Mouse (Mus musculus): ENCODE measurements at regions not wholly inside any gene's neighbourhood (a gene's known extent, or its start where the extent isn't known, plus 50 kb on each side); places are given as distances from the start of the nearest gene placed in this dataset.

DNA sequence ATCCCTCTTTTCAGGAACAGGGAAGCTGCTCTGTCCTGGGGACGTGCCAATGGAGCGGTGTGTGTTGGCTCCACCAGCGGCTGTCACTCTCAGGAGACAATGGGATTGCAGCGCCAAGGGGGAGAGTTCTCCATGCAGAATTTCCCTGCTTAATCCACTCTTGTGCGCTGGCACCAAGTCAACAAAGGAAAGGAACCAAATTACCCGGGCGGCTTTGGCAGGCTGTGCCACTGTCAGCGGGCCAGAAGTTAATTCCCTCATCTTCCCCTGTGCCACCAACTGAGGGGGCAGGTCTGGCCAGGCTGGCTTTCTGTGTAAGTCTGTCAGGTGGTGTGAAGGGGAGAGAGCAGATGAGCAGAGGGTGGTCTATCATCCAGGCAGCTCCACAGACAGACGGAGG lies 265.0 kb downstream of the Mycn start:
- 80% methylated on average over 9 of the region's 9 CpGs for WGBS
- no peaks in the 10 kb centered on the region for H3K4me1 ChIP-seq (ENCODE audit: control insufficient read depth, insufficient read depth, low read length)
- no peak overlapping the region for H3K4me3 ChIP-seq (replicated peaks; ENCODE audit: control insufficient read depth, low read depth, low read length)
- no peak overlapping the region for H3K27ac ChIP-seq (ENCODE audit: control insufficient read depth, insufficient read depth, low read depth, low read length, poor library complexity)
- TF ChIP-seq POLR2A (IDR thresholded peaks at IDR 0.05; ENCODE audit: borderline replicate concordance, control insufficient read depth, low read depth, low read length): no peak
- no peak for TF ChIP-seq CTCF (IDR thresholded peaks at IDR 0.05; ENCODE audit: control insufficient read depth, insufficient read depth, low read length)

GRCm38 (mm10) chr12:12669931-12670330 lies 271.8 kb downstream of the Mycn start:
- Histone ChIP-seq H3K4me1 (ENCODE audit: control insufficient read depth, insufficient read depth, low read length) (no peaks in the 10 kb centered on the region), H3K27ac (ENCODE audit: control insufficient read depth, insufficient read depth, low read depth, low read length, poor library complexity) (no peak overlapping the region), H3K4me3 (replicated peaks; ENCODE audit: control insufficient read depth, low read depth, low read length) (no peak overlapping the region)
- 77% methylated on average over 5 of the region's 5 CpGs for WGBS
- TF ChIP-seq POLR2A (IDR thresholded peaks at IDR 0.05; ENCODE audit: borderline replicate concordance, control insufficient read depth, low read depth, low read length): no peak
- TF ChIP-seq CTCF (IDR thresholded peaks at IDR 0.05; ENCODE audit: control insufficient read depth, insufficient read depth, low read length): no peak

DNA sequence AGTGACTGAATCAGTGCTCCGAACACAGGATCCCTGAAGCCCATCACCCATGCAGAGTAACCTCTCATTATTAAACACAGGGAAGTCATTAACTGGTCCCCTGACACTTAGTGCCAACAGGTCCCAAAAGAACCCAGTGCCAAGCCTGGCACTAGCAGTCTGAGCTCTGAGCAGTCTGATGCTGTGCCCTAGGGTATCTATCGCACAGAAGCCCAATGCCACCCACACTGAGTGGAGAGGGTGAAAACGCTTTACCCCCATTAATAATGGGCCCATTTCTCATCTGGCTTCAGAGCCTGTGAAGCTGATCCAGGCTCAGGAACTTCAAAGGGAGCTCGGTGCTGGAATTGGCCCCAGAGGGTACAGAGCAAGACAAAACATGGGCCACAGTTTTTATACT lies 272.8 kb downstream of the Mycn start:
- Histone ChIP-seq H3K27ac (ENCODE audit: control insufficient read depth, insufficient read depth, low read depth, low read length, poor library complexity) (no peak overlapping the region), H3K4me3 (replicated peaks; ENCODE audit: control insufficient read depth, low read depth, low read length) (no peak overlapping the region), H3K4me1 (ENCODE audit: control insufficient read depth, insufficient read depth, low read length) (no peaks in the 10 kb centered on the region)
- 81% methylated on average over 4 of the region's 4 CpGs for WGBS
- TF ChIP-seq POLR2A (IDR thresholded peaks at IDR 0.05; ENCODE audit: borderline replicate concordance, control insufficient read depth, low read depth, low read length): no peak
- TF ChIP-seq CTCF (IDR thresholded peaks at IDR 0.05; ENCODE audit: control insufficient read depth, insufficient read depth, low read length): no peak

DNA sequence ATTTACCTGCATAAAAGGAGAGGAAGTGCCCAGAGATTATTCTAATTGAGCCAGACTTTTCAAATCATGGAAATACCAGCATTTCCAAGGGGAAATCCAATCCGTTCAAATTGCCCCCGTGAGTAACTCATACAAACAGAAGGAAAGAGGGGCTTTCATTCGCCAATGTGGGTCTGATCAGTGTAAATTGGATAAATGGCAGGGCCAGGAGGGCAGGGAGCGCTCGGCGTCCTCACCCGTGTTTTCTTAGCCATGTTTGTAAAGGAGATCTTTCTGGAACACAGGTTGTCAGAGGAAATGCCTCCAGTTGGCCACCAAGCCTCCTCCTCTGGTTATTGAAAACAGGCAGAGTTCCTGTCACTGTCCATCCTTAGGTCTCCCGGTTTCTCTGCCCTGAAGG lies 286.1 kb downstream of the Mycn start:
- no peak for TF ChIP-seq POLR2A (IDR thresholded peaks at IDR 0.05; ENCODE audit: borderline replicate concordance, control insufficient read depth, low read depth, low read length)
- TF ChIP-seq CTCF (IDR thresholded peaks at IDR 0.05; ENCODE audit: control insufficient read depth, insufficient read depth, low read length): no peak
- 81% methylated on average over 8 of the region's 8 CpGs for WGBS
- Histone ChIP-seq H3K27ac (ENCODE audit: control insufficient read depth, insufficient read depth, low read depth, low read length, poor library complexity) (no peak overlapping the region), H3K4me3 (replicated peaks; ENCODE audit: control insufficient read depth, low read depth, low read length) (no peak overlapping the region), H3K4me1 (ENCODE audit: control insufficient read depth, insufficient read depth, low read length) (no peaks in the 10 kb centered on the region)

DNA sequence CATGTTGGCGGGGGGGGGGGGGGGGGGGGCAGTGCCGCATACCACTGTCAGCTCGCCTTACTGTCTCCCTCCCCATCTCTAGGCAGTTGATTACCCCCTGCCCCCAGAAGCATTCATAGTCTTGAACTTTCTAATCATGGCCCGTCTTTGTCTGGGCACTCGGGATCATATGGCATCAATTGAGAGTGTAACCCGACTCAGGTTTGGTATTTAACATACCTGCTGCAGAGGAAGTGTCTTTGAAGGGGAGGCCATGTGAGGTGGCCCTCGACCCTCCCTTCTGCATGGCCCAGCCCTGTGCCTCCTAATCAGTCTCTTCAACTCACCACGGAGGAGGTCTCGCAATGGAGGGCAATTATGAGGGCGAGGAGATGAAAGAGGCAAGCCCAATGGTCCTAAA lies 286.5 kb downstream of the Mycn start:
- no peak for TF ChIP-seq CTCF (IDR thresholded peaks at IDR 0.05; ENCODE audit: control insufficient read depth, insufficient read depth, low read length)
- no peak for TF ChIP-seq POLR2A (IDR thresholded peaks at IDR 0.05; ENCODE audit: borderline replicate concordance, control insufficient read depth, low read depth, low read length)
- 79% methylated on average over 10 of the region's 10 CpGs for WGBS

GRCm38 (mm10) chr12:12652361-12652760 lies 289.4 kb downstream of the Mycn start:
- Histone ChIP-seq H3K4me1 (ENCODE audit: control insufficient read depth, insufficient read depth, low read length) (no peaks in the 10 kb centered on the region), H3K4me3 (replicated peaks; ENCODE audit: control insufficient read depth, low read depth, low read length) (no peak overlapping the region)
- no peak for TF ChIP-seq POLR2A (IDR thresholded peaks at IDR 0.05; ENCODE audit: borderline replicate concordance, control insufficient read depth, low read depth, low read length)
- no peak for TF ChIP-seq CTCF (IDR thresholded peaks at IDR 0.05; ENCODE audit: control insufficient read depth, insufficient read depth, low read length)

More for the DNA sequence above, 286.5 kb downstream of the Mycn start:
- H3K4me1 ChIP-seq (ENCODE audit: control insufficient read depth, insufficient read depth, low read length): no peaks in the 10 kb centered on the region
- H3K4me3 ChIP-seq (replicated peaks; ENCODE audit: control insufficient read depth, low read depth, low read length): no peak overlapping the region
- H3K27ac ChIP-seq (ENCODE audit: control insufficient read depth, insufficient read depth, low read depth, low read length, poor library complexity): no peak overlapping the region; the same call in 1 of the 2 replicates

DNA sequence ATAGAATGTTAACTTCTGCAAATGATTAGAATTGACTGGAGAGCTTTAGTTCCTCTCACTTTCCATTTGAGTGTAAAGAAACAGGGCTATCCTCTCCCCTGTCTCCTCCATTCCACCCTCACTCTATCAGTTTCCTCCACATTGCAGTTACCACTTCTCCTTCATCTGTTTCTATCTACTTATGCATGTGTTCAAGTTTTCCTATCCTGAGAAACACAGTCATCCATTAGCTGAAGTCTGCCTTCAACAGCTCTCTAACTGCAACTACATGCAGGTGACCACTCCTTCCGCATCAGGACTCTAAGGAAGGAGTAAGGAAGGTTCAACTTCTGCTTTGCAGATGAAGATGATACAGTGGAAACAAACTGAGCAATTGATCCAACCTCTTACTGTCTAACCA lies 291.4 kb downstream of the Mycn start:
- no peaks in the 10 kb centered on the region for H3K4me1 ChIP-seq (ENCODE audit: control insufficient read depth, insufficient read depth, low read length)
- TF ChIP-seq POLR2A (IDR thresholded peaks at IDR 0.05; ENCODE audit: borderline replicate concordance, control insufficient read depth, low read depth, low read length) (no peak), CTCF (IDR thresholded peaks at IDR 0.05; ENCODE audit: control insufficient read depth, insufficient read depth, low read length) (no peak)
- no peak overlapping the region for H3K4me3 ChIP-seq (replicated peaks; ENCODE audit: control insufficient read depth, low read depth, low read length)
- 29% methylated on average over 1 of the region's 1 CpGs for WGBS
- H3K27ac ChIP-seq (ENCODE audit: control insufficient read depth, insufficient read depth, low read depth, low read length, poor library complexity): no peak overlapping the region

More at GRCm38 (mm10) chr12:12652361-12652760, 289.4 kb downstream of the Mycn start:
- H3K27ac ChIP-seq (ENCODE audit: control insufficient read depth, insufficient read depth, low read depth, low read length, poor library complexity): no peak overlapping the region
- WGBS: 85% methylated on average over 7 of the region's 7 CpGs

GRCm38 (mm10) chr12:12647467-12647866 lies 294.2 kb downstream of the Mycn start:
- Histone ChIP-seq H3K27ac (ENCODE audit: control insufficient read depth, insufficient read depth, low read depth, low read length, poor library complexity) (no peak overlapping the region), H3K4me1 (ENCODE audit: control insufficient read depth, insufficient read depth, low read length) (no peaks in the 10 kb centered on the region), H3K4me3 (replicated peaks; ENCODE audit: control insufficient read depth, low read depth, low read length) (no peak overlapping the region)
- 81% methylated on average over 6 of the region's 6 CpGs for WGBS
- TF ChIP-seq POLR2A (IDR thresholded peaks at IDR 0.05; ENCODE audit: borderline replicate concordance, control insufficient read depth, low read depth, low read length): no peak
- TF ChIP-seq CTCF (IDR thresholded peaks at IDR 0.05; ENCODE audit: control insufficient read depth, insufficient read depth, low read length): no peak

DNA sequence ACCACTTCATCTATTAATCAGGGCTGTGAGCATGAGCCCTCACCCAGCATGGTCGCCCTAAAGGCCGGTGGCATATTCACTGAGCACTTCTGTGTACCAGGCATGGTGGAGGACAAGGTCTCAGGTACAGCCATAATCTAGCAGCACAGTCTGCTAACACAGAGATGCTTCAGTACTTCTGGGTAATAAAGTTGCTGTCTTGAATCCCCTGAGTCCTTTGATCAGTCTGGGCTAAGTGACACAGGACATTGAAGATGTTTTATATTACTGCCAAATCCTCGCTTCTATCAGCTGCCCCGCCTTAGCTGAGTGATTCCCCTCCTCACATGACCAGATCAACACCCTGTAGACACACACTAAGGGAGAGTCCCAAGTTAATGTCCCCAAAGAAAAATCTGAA lies 296.5 kb downstream of the Mycn start:
- H3K27ac ChIP-seq (ENCODE audit: control insufficient read depth, insufficient read depth, low read depth, low read length, poor library complexity): no peak overlapping the region
- H3K4me1 ChIP-seq (ENCODE audit: control insufficient read depth, insufficient read depth, low read length): no peaks in the 10 kb centered on the region
- TF ChIP-seq POLR2A (IDR thresholded peaks at IDR 0.05; ENCODE audit: borderline replicate concordance, control insufficient read depth, low read depth, low read length): no peak
- no peak for TF ChIP-seq CTCF (IDR thresholded peaks at IDR 0.05; ENCODE audit: control insufficient read depth, insufficient read depth, low read length)
- H3K4me3 ChIP-seq (replicated peaks; ENCODE audit: control insufficient read depth, low read depth, low read length): no peak overlapping the region
- 88% methylated on average over 4 of the region's 4 CpGs for WGBS
